Mouse (Mus musculus) lung, adult 2 months (tissue): Measurements from ENCODE around the gene 3830406C13Rik.

ENCODE experiments used
- CTCF ChIP-seq: fragments of 200-500 bp; IDR thresholded peaks from 2 replicates; pipeline ENCODE4 v1.5.1; 2011; ENCODE audit warnings: mild to moderate bottlenecking, low read length, control low read depth; ENCODE audit not compliant: insufficient read depth
- POLR2A ChIP-seq: fragments of 200-500 bp; IDR thresholded peaks from 2 replicates; pipeline ENCODE4 v1.6.1; 2011; ENCODE audit warnings: low read depth, mild to moderate bottlenecking, control low read depth, low read length, borderline replicate concordance; ENCODE audit errors: extremely low read depth

DNA sequence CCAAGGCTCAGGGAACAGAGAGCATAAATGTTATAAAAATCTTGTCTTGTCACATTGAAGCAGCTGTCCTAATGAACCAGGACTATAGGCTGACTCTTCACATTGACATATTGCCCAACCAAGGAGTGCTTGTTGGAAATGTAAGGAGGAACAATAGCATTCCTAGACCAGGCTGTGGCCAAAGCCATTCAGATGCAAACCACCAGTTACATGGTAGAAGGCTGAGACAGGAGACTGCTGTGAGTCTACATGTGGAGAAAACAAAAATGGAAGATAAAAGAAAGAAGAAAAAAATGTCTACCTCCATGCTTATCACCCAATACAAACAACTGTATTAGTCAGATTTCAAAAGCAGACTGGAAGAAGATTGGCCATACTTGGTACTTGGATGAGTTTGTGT, 15.2 kb downstream of the 3830406C13Rik start:
- TF ChIP-seq POLR2A (no peak), CTCF (no peak)
